Mouse (Mus musculus) hindbrain, postnatal 0 days (tissue): Measurements from ENCODE around the gene Dusp1. TPM values are rescaled to one million over a fixed set of nuclear protein-coding genes. Genes with fewer than 3 reads are reported as not detected.

Source experiments
- ATAC-seq: fragments of 200-750 bp; cut with Nextera tagmentation; 2 replicates; pipeline ENCODE4 v1.8.0; 2017; ENCODE audit warnings: mild to moderate bottlenecking, moderate TSS enrichment, moderate library complexity
- DNase-seq: peaks from one replicate; pipeline ENCODE4 v3.0.0-alpha.2; 2015; ENCODE audit warnings: low spot score
- H3K27ac ChIP-seq: fragments of 300-500 bp; sonication (generic); 2 replicates; pipeline ENCODE4 v1.5.1; 2014; ENCODE audit warnings: mild to moderate bottlenecking
- H3K27me3 ChIP-seq: fragments of 300-500 bp; sonication (generic); 2 replicates; pipeline ENCODE4 v1.6.1; 2014; ENCODE audit warnings: low read length, mixed read lengths; ENCODE audit not compliant: insufficient read depth
- H3K36me3 ChIP-seq: fragments of 300-500 bp; sonication (generic); 2 replicates; pipeline ENCODE4 v1.6.1; 2014; ENCODE audit warnings: low read length, mixed read lengths; ENCODE audit not compliant: insufficient read depth
- H3K4me1 ChIP-seq: fragments of 300-500 bp; sonication (generic); 2 replicates; pipeline ENCODE4 v1.6.1; 2014; ENCODE audit warnings: antibody characterized with exemption, low read length, mixed read lengths; ENCODE audit not compliant: insufficient read depth
- H3K4me2 ChIP-seq: fragments of 300-500 bp; sonication (generic); 2 replicates; pipeline ENCODE4 v1.6.1; 2014; ENCODE audit warnings: low read depth, mild to moderate bottlenecking, low read length, moderate library complexity, mixed read lengths
- H3K4me3 ChIP-seq: fragments of 300-500 bp; sonication (generic); 2 replicates; pipeline ENCODE4 v1.5.1; 2014; ENCODE audit warnings: low read length
- H3K9ac ChIP-seq: fragments of 300-500 bp; sonication (generic); replicated peaks from 2 replicates; pipeline ENCODE4 v1.6.1; 2014; ENCODE audit warnings: mild to moderate bottlenecking, low read length, moderate library complexity, mixed read lengths
- H3K9me3 ChIP-seq: fragments of 300-500 bp; sonication (generic); 2 replicates; pipeline ENCODE4 v1.6.1; 2016; ENCODE audit warnings: low read length, mixed read lengths
- CTCF ChIP-seq: IDR thresholded peaks from 2 replicates; pipeline ENCODE4 v1.5.1; 2016; ENCODE audit warnings: antibody characterized with exemption, control low read depth, low read depth
- WGBS: fragments of 180-500 bp; shearing (Covaris S2); extraction: QIAGEN DNeasy Blood & Tissue Kit; methylation state at CpG from one replicate; pipeline ENCODE4 v1.1.7; 2014; 5-methylcytosine and 5-hydroxymethylcytosine counted together
- polyA plus RNA-seq: library from polyadenylated mRNA; unstranded; fragments of >200 nt; fragmentation: Nextera tagmentation; extraction: Ambion mirVana; gene quantifications from 2 replicates; pipeline ENCODE4 v1.2.1, GENCODE M21; 2015
- total RNA-seq: library from RNA; depleted of rRNA; stranded (reverse); fragments of >200 nt; gene quantifications from 2 replicates; pipeline ENCODE4 v1.2.3, GENCODE M21; 2014

Dusp1 gene
- total and polyA plus RNA-seq, 2 experiments from 2014 or later = 27.0 to 51.4 TPM

DNA sequence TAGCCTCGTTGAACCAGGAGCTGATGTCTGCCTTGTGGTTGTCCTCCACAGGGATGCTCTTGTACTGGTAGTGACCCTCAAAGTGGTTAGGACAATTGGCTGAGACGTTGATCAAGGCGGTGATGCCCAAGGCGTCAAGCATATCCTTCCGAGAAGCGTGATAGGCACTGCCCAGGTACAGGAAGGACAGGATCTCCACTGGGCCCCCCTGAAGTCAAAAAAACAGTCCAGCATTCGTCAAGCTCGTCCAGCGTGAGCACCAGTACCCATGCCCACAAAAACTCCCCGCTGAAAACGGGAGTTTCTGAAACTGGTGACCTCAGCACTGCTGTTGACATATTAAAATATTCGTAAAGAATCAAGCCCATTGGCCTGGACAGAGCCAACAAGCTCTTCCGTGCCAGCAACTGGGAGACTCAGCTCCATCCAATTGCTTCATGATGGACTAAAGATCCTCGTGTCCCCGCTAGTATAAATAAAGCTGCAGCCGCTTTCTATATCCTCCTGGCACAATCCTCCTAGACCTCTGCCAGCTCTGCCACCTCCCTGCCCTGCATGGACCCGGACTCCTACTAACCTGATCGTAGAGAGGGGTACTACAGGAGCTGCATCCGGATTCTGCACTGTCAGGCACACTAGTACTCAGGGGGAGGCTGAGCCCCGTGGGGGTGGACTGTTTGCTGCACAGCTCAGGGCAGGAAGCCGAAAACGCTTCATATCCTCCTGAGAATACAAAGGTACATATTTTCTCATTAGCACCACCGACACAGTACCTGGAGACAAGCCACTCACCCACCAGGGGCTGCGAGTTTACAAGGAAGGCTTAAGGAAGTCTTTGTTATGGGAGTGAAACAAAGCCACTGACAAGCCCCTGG, 54.7 kb downstream of the Dusp1 start:
- Histone ChIP-seq H3K4me3 (peak overlapping the region; percentile 64), H3K27ac (peak overlapping the region; percentile 98), H3K9me3 (no peaks in the 10 kb centered on the region), H3K4me1 (peaks cover 37% of the 10 kb centered on the region), H3K36me3 (0 out of 2 replicates have a peak, but pooled peaks cover 3% of the 10 kb centered on the region), H3K9ac (peak overlapping the region; percentile 91), H3K27me3 (no peaks in the 10 kb centered on the region), H3K4me2 (peak overlapping the region; percentile 86)
- TF ChIP-seq CTCF = no peak
- DNase-seq (peak; percentile 71), ATAC-seq (peak; percentile 25; the same call in 1 of the 2 replicates)
- WGBS = 10% methylated on average over 24 of the region's 24 CpGs

DNA sequence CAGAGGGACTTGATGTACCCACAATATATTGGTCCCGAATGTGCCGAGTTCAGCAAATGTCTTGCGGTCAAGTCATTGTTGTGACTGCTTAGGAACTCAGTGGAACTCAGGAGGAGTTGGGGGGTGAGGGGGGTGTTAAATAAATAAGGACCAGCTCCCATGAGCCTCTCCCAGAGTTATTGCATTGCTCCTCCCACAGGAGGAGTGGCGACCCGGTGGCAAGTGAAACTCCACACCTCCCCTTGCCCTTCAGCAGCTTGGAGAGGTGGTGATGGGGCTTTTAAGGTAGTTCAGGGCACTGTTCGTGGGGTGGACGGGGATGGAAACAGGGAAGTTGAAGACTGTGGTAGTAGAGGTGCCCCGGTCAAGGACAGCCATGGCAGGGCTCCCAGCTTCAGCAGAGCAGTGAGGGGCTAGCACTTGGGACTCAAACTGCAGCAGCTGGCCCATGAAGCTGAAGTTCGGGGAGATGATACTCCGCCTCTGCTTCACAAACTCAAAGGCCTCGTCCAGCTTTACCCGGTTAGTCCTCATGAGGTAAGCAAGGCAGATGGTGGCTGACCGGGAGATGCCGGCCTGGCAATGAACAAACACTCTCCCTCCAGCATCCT, 55.8 kb downstream of the Dusp1 start:
- H3K27me3 ChIP-seq = no peaks in the 10 kb centered on the region
- DNase-seq (no peak), ATAC-seq (no peak)
- H3K4me1 ChIP-seq = peaks cover 38% of the 10 kb centered on the region
- H3K4me3 ChIP-seq = peak overlapping the region; percentile 64
- peak overlapping the region; percentile 91; the same call in 1 of the 2 replicates for H3K9ac ChIP-seq
- peak overlapping the region; percentile 86 for H3K4me2 ChIP-seq
- H3K27ac ChIP-seq = no peak overlapping the region
- 64% methylated on average over 14 of the region's 14 CpGs for WGBS
- no peaks in the 10 kb centered on the region for H3K9me3 ChIP-seq
- TF ChIP-seq CTCF = no peak
- 0 out of 2 replicates have a peak, but pooled peaks cover 3% of the 10 kb centered on the region for H3K36me3 ChIP-seq

DNA sequence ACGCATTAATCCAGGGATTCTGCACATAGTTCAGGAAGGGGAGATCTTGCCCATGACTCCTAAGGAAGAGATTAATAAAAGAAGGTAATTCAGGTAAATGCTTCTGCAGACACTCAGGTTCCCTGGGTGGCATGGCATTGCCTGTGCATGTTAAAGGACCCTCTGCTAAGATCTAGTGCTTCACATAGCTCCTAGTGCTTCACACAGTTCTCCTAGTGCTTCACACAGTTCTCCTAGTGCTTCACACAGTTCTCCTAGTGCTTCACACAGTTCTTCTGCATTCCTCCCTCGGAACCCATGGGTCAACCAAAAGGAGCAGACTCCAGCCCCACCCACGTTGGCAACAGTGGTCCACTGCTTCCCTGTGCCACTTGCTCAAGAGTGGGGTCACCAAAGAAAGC, 56.7 kb downstream of the Dusp1 start:
- ATAC-seq = no peak
- H3K4me2 ChIP-seq = no peak overlapping the region; the same call in 1 of the 2 replicates
- H3K27me3 ChIP-seq = no peaks in the 10 kb centered on the region
- 0 out of 2 replicates have a peak, but pooled peaks cover 3% of the 10 kb centered on the region for H3K36me3 ChIP-seq
- TF ChIP-seq CTCF = no peak
- 60% methylated on average over 3 of the region's 3 CpGs for WGBS
- H3K4me1 ChIP-seq = peaks cover 38% of the 10 kb centered on the region
- no peak overlapping the region for H3K27ac ChIP-seq
- no peak for DNase-seq
- H3K4me3 ChIP-seq = no peak overlapping the region
- no peaks in the 10 kb centered on the region for H3K9me3 ChIP-seq
- no peak overlapping the region for H3K9ac ChIP-seq

DNA sequence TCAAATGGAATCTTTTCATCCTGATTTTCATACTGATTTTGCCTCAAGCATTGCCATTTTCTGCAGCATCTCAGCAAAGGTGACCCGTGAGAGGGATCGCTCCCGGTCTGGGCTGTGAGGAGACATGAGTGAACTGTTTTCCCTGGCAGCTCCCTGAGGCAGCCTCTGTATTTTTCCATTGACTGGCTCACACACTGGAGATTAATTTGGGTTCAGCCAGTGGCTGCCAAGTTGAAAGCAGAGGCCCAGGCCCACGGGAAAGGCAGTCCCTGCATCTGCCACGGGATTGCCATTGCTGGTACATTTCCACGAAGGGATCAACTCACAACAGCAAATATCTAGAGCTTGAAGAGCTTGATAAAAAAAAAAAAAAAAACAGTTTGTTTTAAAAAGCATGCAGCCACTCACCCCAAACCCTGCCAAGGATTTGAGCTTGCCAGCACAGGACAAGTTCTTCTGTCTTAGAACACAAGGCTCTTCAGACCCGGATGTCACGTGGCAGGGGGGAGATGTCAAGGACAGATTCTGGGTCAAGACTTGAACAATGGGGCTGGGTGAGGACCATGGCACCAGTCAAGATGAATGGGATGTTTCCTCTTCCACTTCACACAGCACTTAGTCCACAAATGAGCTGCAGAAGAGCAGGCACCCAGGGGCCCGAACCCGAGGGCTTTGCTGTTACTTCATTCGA, 57.8 kb downstream of the Dusp1 start:
- no peaks in the 10 kb centered on the region for H3K27me3 ChIP-seq
- DNase-seq (peak; percentile 74), ATAC-seq (no peak)
- H3K36me3 ChIP-seq = 0 out of 2 replicates have a peak, but pooled peaks cover 3% of the 10 kb centered on the region
- H3K4me2 ChIP-seq = peak overlapping the region; percentile 59
- no peak overlapping the region for H3K4me3 ChIP-seq
- no peak for TF ChIP-seq CTCF
- peaks cover 38% of the 10 kb centered on the region for H3K4me1 ChIP-seq
- peak overlapping the region; percentile 86 for H3K27ac ChIP-seq
- 11% methylated on average over 11 of the region's 11 CpGs for WGBS
- no peaks in the 10 kb centered on the region for H3K9me3 ChIP-seq
- H3K9ac ChIP-seq = peak overlapping the region; percentile 37

DNA sequence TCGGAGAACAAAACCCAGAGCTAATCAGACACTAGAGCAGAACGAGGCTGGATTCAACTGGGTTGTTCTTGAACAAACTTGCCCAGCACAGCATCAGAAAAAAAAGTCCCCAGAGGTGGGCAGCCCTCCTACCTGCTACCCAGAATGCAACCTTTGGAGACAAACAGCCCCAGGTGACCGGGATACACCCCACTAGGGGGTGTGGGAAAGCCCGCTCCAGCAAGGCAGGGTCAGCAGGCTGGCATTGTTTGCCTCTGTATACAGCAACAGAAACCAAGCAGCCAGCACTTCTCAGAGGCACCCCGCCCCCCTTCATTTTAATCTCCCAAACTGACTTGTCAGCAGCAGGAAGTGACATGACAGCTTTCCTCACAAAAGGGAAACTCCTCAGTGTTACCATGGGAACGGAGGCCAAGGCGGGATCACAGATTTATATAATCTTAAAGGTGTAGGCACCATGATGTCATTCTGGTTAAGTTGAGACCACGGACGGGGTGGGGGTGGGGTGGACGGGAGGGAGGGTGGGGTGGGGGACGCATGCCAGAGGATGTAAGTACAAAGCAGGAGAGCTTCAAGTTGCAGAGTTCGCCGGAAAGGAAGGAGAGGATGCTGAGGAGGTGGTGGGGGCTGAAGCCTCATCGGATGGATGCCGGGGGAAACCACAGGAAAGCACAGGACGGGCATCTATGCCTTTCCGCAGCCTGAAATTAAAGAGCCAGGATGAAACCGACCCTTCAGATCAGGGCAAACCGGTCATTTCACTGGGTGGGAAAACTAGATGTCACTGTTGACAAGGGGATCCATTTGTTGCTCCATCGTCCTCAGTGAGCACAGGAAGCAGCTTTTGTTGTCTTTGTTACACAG, 58.9 kb downstream of the Dusp1 start:
- Histone ChIP-seq H3K4me1 (peaks cover 38% of the 10 kb centered on the region), H3K9ac (peak overlapping the region; percentile 46), H3K36me3 (0 out of 2 replicates have a peak, but pooled peaks cover 3% of the 10 kb centered on the region), H3K27ac (peak overlapping the region; percentile 86), H3K27me3 (no peaks in the 10 kb centered on the region), H3K4me2 (peak overlapping the region; percentile 59), H3K4me3 (peak overlapping the region; percentile 26), H3K9me3 (no peaks in the 10 kb centered on the region)
- 1% methylated on average over 20 of the region's 20 CpGs for WGBS
- DNase-seq = peak; percentile 94
- peak; percentile 5; the same call in 1 of the 2 replicates for TF ChIP-seq CTCF
- peak; percentile 80 for ATAC-seq
